Mouse (Mus musculus) granulocyte monocyte progenitor cell, adult 5-6 weeks (primary cell): ENCODE data around the gene Zdhhc21. TPM values are rescaled to one million over a fixed set of nuclear protein-coding genes. Genes with fewer than 3 reads are reported as not detected.

Source experiments
- ATAC-seq: replicated peaks from 2 replicates; pipeline ENCODE4 v1.8.0; 2016; ENCODE audit warnings: mild to moderate bottlenecking, moderate TSS enrichment, inconsistent platforms; ENCODE audit not compliant: poor library complexity, severe bottlenecking
- total RNA-seq, 2 experiments: library from RNA; stranded (forward) in 1 of 2; stranded (reverse) in 1 of 2; fragments of 200-712, 200-1000 nt in 1 of 2; fragments of >200 nt in 1 of 2; fragmentation: Nextera tagmentation in 1 of 2; gene quantifications; 2 replicates each; pipeline ENCODE4 v1.2.3; 2014 to 2017

The Zdhhc21 gene
- total RNA-seq, 2 experiments from 2014 or later = 19.8 to 28.0 TPM

DNA sequence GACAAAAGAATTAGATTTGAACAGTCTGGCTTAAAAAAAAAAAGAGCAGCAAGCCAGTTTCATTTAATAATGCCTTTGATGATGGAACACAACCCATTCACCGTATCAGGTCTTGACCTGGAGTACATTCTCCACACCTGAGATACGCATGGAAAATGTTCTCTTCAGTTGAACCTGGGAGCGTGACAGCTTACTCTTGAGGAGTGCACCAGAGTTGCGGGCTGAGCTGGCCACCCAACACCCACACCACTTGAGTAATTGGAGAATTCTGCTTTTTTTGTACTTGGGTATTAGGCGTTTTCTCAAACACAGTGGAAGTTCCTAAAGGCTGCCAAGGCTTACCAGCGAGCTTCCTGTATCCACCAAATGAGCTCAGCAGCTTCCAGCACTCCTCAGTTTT lies 66.2 kb downstream of the Zdhhc21 start:
- ATAC-seq = no peak

DNA sequence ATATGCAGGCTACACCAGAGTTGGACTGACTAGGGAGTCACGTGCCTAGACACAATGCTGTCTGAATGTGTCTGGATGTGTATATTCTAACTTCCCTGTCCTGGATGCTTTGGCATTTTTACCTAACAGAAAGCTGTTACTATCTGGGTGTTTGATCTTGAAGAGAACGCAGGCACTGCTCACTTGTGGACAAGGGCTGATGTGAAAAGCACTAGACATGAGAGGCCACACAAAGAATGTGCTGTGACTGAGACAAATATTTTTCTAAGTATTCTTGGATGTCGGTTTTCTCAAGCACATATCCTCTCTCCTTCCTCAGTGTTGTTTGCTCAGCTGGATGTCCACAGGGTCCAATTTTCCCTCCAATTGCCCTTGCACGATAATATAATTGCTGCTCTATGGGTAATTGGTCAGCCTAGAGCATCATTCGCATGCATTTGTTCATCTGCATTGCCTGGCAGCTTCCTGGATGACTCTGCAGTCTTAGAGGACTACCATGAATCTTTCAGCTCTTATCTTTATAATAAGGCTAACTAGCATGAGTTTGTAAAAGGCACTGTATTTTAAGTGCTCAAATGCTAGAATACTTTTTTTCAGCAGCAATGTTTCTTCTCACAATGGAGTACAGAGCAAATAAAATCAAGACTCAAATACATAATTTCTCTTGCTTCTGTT lies 66.7 kb downstream of the Zdhhc21 start:
- ATAC-seq = no peak

DNA sequence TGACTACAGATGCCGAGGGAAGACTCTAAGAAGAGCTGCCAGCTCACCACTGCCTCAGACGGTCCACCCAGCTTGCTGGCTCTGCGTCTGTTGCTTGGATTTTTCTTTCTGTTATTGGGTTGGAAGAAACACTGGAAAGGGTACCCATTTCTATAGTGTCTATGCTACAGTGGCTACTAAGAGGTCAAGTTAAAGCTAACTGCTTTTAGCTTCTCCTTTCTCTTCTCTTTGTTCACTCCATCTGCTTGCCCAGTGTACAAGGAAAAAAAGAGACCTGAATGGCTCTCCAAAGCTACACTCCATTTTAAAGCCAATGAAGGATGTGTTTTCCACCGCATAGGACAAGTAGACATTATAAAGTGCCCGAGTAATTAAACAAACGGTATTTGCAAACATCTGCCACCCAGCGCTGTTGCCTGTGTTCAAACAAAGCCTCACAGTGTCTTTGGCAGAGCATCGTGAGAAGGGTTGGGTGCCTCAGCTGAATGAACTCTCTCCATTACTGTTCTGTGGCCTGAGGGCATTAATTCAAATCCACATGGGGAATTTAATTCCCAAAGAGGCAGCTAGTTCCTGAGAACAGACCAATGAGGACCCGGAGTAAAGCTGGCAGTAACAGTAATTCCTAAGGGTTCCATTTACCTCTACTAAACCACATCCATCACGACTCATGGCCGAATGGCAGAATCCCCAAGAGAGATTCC lies 94.1 kb downstream of the Zdhhc21 start:
- no peak for ATAC-seq

DNA sequence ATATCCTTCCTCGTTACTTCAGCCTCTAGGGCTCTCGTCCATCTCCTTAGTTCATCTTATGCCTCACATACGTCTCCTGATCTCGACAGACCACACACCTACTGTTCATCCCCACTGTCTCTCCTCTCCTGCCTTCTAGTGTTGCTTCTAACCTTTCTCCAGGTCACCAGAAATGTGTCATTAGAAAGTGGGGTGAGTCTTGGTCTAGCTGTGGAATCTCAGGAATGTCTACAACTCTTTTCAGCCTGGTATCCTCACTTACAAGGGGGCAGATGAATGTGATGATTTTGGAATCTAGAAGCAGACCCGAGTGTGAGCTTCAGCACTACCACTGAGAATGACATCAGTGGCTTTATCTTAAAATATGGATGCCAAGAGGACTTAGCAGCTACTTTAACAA lies 96.2 kb downstream of the Zdhhc21 start:
- ATAC-seq = no peak

DNA sequence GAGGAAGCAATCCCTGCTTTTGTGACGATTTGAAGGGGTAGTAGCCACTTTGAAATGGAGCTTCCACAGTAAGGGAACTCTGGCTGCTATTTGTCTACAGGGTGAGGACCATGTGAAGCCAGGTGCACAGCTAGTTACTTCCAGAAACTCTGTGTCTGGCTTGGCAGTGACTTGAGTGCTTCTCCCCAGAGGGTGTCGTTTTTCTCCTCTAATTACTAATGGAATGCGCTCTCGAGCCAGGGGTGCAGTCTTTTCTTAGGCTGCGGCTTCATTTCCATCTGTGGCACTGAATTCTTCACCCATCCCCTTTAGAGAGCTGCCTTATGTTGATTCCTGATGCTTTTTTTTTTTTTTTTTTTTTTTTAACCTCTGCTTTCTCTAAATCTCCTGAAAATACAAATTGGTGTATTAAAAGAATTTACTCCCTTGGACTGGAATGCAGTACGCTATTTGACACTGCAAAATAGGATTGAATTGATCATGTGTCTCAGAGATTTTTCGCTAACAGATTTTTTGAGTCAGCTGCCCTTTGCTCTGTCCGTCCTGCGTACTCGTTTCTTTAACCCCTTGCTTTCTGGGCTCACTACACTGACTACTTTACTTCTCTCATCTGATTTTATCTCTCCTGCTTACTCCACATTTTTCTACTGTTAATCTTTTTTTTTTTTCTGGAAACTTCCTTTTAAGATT lies 97.2 kb downstream of the Zdhhc21 start:
- no peak for ATAC-seq

DNA sequence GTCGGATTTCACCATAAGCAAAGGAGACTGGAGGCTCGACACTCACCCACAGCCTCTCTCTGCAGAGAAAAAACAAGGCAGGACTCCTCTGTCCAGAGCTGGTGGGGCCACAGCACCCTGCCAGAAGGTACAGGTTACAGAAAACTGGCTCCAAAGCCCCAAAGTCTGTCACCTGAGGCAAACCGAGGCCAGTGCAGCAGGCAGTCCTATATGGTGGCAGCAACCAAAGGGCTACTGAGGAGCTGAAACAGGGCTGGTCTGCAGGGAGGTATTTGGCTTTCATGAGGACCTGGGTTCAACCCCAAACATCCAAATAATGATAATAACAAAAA lies 103.5 kb downstream of the Zdhhc21 start:
- ATAC-seq = no peak

DNA sequence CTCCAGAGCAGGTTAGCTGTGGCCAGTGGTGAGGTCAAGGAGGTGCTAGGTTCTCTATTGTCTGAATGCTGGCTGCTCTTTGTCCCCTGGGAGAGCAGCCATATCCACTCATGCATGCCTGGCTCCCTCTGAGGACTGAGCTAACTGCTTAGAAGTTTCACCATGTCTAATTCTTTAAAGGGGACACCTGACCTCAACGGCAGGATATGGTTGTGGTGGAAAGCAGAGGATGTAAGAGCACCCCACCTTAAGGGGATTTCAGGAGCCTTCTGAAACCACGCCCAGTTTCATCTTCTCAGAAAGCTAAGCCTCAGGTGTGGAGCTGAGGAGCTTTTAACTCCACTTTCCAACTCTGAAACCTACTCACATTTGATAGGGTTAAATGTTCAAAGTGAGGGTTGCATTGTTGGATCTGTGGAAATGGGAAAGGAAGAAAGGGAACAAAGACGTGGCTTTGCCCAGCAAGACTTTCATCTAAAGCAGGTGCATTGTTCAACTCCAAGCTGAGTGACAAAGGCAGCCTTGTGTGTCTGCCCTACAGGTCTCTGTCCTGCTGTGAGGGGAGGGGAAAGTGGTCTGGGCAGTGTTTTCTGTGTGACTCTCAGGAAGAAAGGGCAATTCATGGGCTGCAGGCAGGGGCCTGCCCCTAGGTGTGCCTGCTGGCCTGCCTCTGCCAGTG lies 104.0 kb downstream of the Zdhhc21 start:
- no peak for ATAC-seq

Other genes starting within 250 kb of the Zdhhc21 start
- not detected in 2 replicates for gene Nfib, start 154.2 kb downstream of the Zdhhc21 start, total RNA-seq (2014; fragmentation: Nextera tagmentation)
- not detected in 2 replicates for gene Nfib, start 154.2 kb downstream of the Zdhhc21 start, total RNA-seq (2017)
- not detected in 2 replicates for gene Cer1, start 25.2 kb upstream of the Zdhhc21 start, total RNA-seq (2014; fragmentation: Nextera tagmentation)
- not detected in 2 replicates for gene Cer1, start 25.2 kb upstream of the Zdhhc21 start, total RNA-seq (2017)
- gene Frem1, start 192.4 kb upstream of the Zdhhc21 start, total RNA-seq (2014; fragmentation: Nextera tagmentation) = not detected in 2 replicates
- not detected in 2 replicates for gene Frem1, start 192.4 kb upstream of the Zdhhc21 start, total RNA-seq (2017)